Mouse (Mus musculus) heart, embryonic 11.5 days (tissue): ENCODE results near the gene Prss34. TPM values are rescaled to one million over a fixed set of nuclear protein-coding genes. Genes with fewer than 3 reads are reported as not detected.

Experiments used
- ATAC-seq: fragments of 200-750 bp; cut with Nextera tagmentation; replicated peaks from 2 replicates; pipeline ENCODE4 v1.8.0; 2017; ENCODE audit warnings: moderate library complexity; ENCODE audit not compliant: insufficient number of reproducible peaks, low FRiP score, low TSS enrichment
- H3K27ac ChIP-seq: fragments of 300-500 bp; sonication (generic); 2 replicates; pipeline ENCODE4 v1.5.1; 2014; ENCODE audit warnings: mild to moderate bottlenecking, low read depth, low read length
- H3K27me3 ChIP-seq: fragments of 300-500 bp; sonication (generic); 2 replicates; pipeline ENCODE4 v1.6.1; 2014; ENCODE audit warnings: mild to moderate bottlenecking, low read length, mixed read lengths; ENCODE audit not compliant: control insufficient read depth, insufficient read depth
- H3K36me3 ChIP-seq: fragments of 300-500 bp; sonication (generic); 2 replicates; pipeline ENCODE4 v1.6.1; 2014; ENCODE audit warnings: mild to moderate bottlenecking, low read length, moderate library complexity, mixed read lengths; ENCODE audit not compliant: control insufficient read depth, insufficient read depth
- H3K4me1 ChIP-seq: fragments of 300-500 bp; sonication (generic); 2 replicates; pipeline ENCODE4 v1.6.1; 2014; ENCODE audit warnings: low read length; ENCODE audit not compliant: control insufficient read depth, insufficient read depth
- H3K4me2 ChIP-seq: fragments of 300-500 bp; sonication (generic); 2 replicates; pipeline ENCODE4 v1.6.1; 2014; ENCODE audit warnings: mild to moderate bottlenecking, moderate library complexity
- H3K4me3 ChIP-seq: fragments of 300-500 bp; sonication (generic); 2 replicates; pipeline ENCODE4 v1.5.1; 2014; ENCODE audit warnings: low read depth, low read length
- H3K9ac ChIP-seq: fragments of 300-500 bp; sonication (generic); 2 replicates; pipeline ENCODE4 v1.6.1; 2014; ENCODE audit warnings: mild to moderate bottlenecking, low read depth, low read length, moderate library complexity
- H3K9me3 ChIP-seq: fragments of 300-500 bp; sonication (generic); replicated peaks from 2 replicates; pipeline ENCODE4 v1.6.1; 2016; ENCODE audit warnings: low read length; ENCODE audit not compliant: control insufficient read depth
- WGBS: fragments of 180-500 bp; shearing (Covaris S2); extraction: QIAGEN DNeasy Blood & Tissue Kit; methylation state at CpG from one replicate; pipeline ENCODE4 v1.1.7; 2014; ENCODE audit not compliant: insufficient replicate concordance; 5-methylcytosine and 5-hydroxymethylcytosine counted together
- polyA plus RNA-seq: library from polyadenylated mRNA; unstranded; fragments of >200 nt; fragmentation: Nextera tagmentation; extraction: Ambion mirVana; gene quantifications from 2 replicates; pipeline ENCODE4 v1.2.1, GENCODE M21; 2014

Gene Prss34
- polyA plus RNA-seq, 1 experiment from 2014 or later = not detected

GRCm38 (mm10) chr17:25333943-25334342, 35.7 kb downstream of the Prss34 start:
- 1% methylated on average over 8 of the region's 8 CpGs for WGBS
- Histone ChIP-seq H3K27ac (no peak overlapping the region), H3K4me3 (no peak overlapping the region), H3K9ac (no peak overlapping the region), H3K27me3 (peaks cover 21% of the 10 kb centered on the region), H3K36me3 (no peaks in the 10 kb centered on the region), H3K4me1 (no peaks in the 10 kb centered on the region), H3K4me2 (no peak overlapping the region), H3K9me3 (no peaks in the 10 kb centered on the region; the same call in 1 of the 2 replicates)
- no peak for ATAC-seq

- no peaks in the 10 kb centered on the region for H3K36me3 ChIP-seq
- no peak for ATAC-seq
- no peak overlapping the region for H3K9ac ChIP-seq
- H3K4me3 ChIP-seq = no peak overlapping the region
- no peak overlapping the region for H3K27ac ChIP-seq
- 80% methylated on average over 4 of the region's 4 CpGs for WGBS
- no peak overlapping the region for H3K4me2 ChIP-seq
- no peaks in the 10 kb centered on the region; the same call in 1 of the 2 replicates for H3K9me3 ChIP-seq
- H3K4me1 ChIP-seq = no peaks in the 10 kb centered on the region
- H3K27me3 ChIP-seq = peaks cover 7% of the 10 kb centered on the region
These were observed 40.0 kb downstream of the Prss34 start for GRCm38 (mm10) chr17:25338218-25338617.

- Histone ChIP-seq H3K4me3 (no peak overlapping the region), H3K27me3 (peaks cover 1% of the 10 kb centered on the region; the same call in 1 of the 2 replicates), H3K36me3 (no peaks in the 10 kb centered on the region), H3K9ac (no peak overlapping the region), H3K27ac (no peak overlapping the region), H3K9me3 (no peaks in the 10 kb centered on the region; the same call in 1 of the 2 replicates), H3K4me2 (no peak overlapping the region), H3K4me1 (no peaks in the 10 kb centered on the region)
- no peak for ATAC-seq
- 77% methylated on average over 6 of the region's 6 CpGs for WGBS
These were observed 41.8 kb downstream of the Prss34 start for GRCm38 (mm10) chr17:25340003-25340402.

- no peaks in the 10 kb centered on the region; the same call in 1 of the 2 replicates for H3K9me3 ChIP-seq
- H3K27me3 ChIP-seq = no peaks in the 10 kb centered on the region
- no peaks in the 10 kb centered on the region for H3K4me1 ChIP-seq
- no peak overlapping the region for H3K4me2 ChIP-seq
- no peak overlapping the region for H3K27ac ChIP-seq
- H3K36me3 ChIP-seq = no peaks in the 10 kb centered on the region
- WGBS = 45% methylated on average over 3 of the region's 3 CpGs
- H3K9ac ChIP-seq = no peak overlapping the region
- no peak overlapping the region for H3K4me3 ChIP-seq
- ATAC-seq = no peak
These were observed 43.3 kb downstream of the Prss34 start for GRCm38 (mm10) chr17:25341490-25341889.

GRCm38 (mm10) chr17:25345462-25345861, 47.3 kb downstream of the Prss34 start, which contains the start of gene Tpsab1:
Gene Tpsab1 (minus strand): TSS chr17:25345562.
- Histone ChIP-seq H3K27ac (no peak within 1 kb of the TSS), H3K9ac (no peak within 1 kb of the TSS), H3K27me3 (no peaks in the 10 kb centered on the region; the same call in 1 of the 2 replicates), H3K9me3 (no peaks in the 10 kb centered on the region), H3K4me2 (no peak within 1 kb of the TSS), H3K4me1 (no peaks in the 10 kb centered on the region), H3K4me3 (no peak within 1 kb of the TSS), H3K36me3 (no peaks in the 10 kb centered on the region)
- 83% methylated on average over 4 of the region's 4 CpGs for WGBS
- no peak for ATAC-seq

Other genes starting within 250 kb of the Prss34 start
- gene Tmem204, start 214.8 kb upstream of the Prss34 start, polyA plus RNA-seq = 14.4 and 18.5 TPM in 2 replicates
- gene Telo2, start 182.4 kb upstream of the Prss34 start, polyA plus RNA-seq = 22.1 and 25.4 TPM in 2 replicates
- 0.10 TPM in 1 of 2 replicates, not detected in the other for gene Ptx4, start 177.6 kb upstream of the Prss34 start, polyA plus RNA-seq
- gene Clcn7, start 165.0 kb upstream of the Prss34 start, polyA plus RNA-seq = 18.9 and 20.4 TPM in 2 replicates
- gene Ccdc154, start 135.9 kb upstream of the Prss34 start, polyA plus RNA-seq = not detected in 2 replicates
- 0.17 TPM in 1 of 2 replicates, not detected in the other for gene Gm38655, start 122.9 kb upstream of the Prss34 start, polyA plus RNA-seq
- gene BC003965, start 113.8 kb upstream of the Prss34 start, polyA plus RNA-seq = 24.6 and 26.7 TPM in 2 replicates
- gene Unkl, start 110.0 kb upstream of the Prss34 start, polyA plus RNA-seq = 2.9 and 3.2 TPM in 2 replicates
- 22.6 and 25.5 TPM in 2 replicates for gene Gnptg, start 58.3 kb upstream of the Prss34 start, polyA plus RNA-seq
- 32.1 and 33.6 TPM in 2 replicates for gene Tsr3, start 58.2 kb upstream of the Prss34 start, polyA plus RNA-seq
- gene Baiap3, start 42.0 kb upstream of the Prss34 start, polyA plus RNA-seq = 0.35 and 0.63 TPM in 2 replicates
- gene Ube2i, start 23.8 kb upstream of the Prss34 start, polyA plus RNA-seq = 471 and 482 TPM in 2 replicates
- gene Prss28, start 10.3 kb downstream of the Prss34 start, polyA plus RNA-seq = not detected in 2 replicates
- not detected in 2 replicates for gene Prss29, start 20.3 kb downstream of the Prss34 start, polyA plus RNA-seq
- not detected in 2 replicates for gene Tpsab1, start 47.2 kb downstream of the Prss34 start, polyA plus RNA-seq
- gene Tpsb2, start 67.9 kb downstream of the Prss34 start, polyA plus RNA-seq = not detected in 2 replicates
- 0.69 and 1.6 TPM in 2 replicates for gene Tpsg1, start 70.9 kb downstream of the Prss34 start, polyA plus RNA-seq
- gene Cacna1h, start 135.4 kb downstream of the Prss34 start, polyA plus RNA-seq = 10.3 and 10.6 TPM in 2 replicates
- 0.97 and 1.2 TPM in 2 replicates for gene Tekt4, start 156.2 kb downstream of the Prss34 start, polyA plus RNA-seq
- gene Sstr5, start 198.9 kb downstream of the Prss34 start, polyA plus RNA-seq = 0.84 and 1.0 TPM in 2 replicates